Mouse (Mus musculus) splenic B cell, adult 2 months (primary cell): ENCODE results near the gene Prss23.

Experiments
- DNase-seq: peaks from one replicate; pipeline ENCODE4 v3.0.0-alpha.2; 2011; ENCODE audit warnings: low read depth, low spot score
- H3K27me3 ChIP-seq: 2 replicates; pipeline ENCODE4 v1.6.1; 2012; ENCODE audit warnings: mild to moderate bottlenecking, low read length, moderate library complexity, mixed read lengths; ENCODE audit not compliant: control insufficient read depth, poor library complexity, insufficient read depth, severe bottlenecking
- H3K36me3 ChIP-seq: 2 replicates; pipeline ENCODE4 v1.6.1; 2012; ENCODE audit warnings: mild to moderate bottlenecking, low read length, moderate library complexity, mixed read lengths; ENCODE audit not compliant: control insufficient read depth, poor library complexity, insufficient read depth, severe bottlenecking

Prss23 gene

DNA sequence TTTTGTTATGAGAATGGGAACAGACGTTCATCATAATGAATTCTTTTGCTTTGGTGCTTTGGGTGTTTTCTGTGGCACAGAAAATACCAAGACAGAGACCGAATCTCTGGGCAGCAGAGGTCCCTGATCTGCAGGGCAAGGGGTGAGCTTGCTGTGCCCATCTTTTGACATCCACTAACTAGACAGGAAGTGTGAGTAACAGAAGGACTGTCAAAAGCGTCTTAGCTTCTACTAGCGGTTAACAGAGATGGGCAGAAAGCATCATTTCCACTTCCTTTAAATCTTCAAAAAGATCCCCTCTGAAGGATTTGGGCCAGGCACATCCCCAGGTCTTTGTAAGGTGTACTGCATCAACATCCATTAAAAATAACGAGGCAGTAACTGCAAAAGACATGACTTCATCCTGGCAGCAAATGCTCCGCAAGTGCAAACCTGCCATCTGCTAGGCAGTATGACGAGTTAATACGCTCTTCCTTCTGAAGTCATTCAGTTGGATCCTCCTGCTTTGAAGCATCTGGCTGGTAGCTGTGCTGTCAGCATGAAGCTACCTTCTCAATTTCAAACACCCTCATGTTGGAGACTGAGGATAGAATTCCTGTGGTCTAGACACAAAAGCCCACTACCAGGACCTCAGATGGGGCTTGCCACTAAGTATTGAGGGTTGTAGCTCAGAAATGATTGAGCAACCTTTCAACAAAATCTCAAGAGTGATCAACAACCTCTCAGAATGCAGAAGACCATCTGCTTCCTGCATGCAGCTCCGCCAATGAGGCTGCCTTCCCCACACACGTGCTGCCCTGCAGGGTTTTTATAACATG is 63.0 kb downstream of the Prss23 start:
- Histone ChIP-seq H3K27me3 (no peaks in the 10 kb centered on the region), H3K36me3 (no peaks in the 10 kb centered on the region)
- no peak for DNase-seq

DNA sequence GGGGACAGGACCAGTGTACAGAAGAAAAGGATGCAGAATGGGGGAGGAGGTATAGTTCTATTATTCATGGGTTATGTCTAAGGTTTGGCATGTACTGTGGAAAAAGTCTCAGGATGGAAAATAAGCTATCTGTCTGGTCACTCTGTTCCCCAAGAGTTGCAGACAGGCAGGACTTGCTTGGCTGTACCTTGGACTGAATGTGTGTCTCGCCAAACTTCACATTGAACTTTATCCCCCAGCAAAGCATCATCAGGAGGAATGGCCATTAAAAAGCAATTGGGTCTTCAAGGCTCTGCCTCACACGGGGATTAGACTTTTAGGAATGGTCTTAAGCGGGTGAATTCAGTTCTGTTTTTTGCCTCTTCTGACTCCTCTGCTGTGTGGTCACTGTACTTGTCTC is 63.7 kb downstream of the Prss23 start:
- no peak for DNase-seq
- Histone ChIP-seq H3K27me3 (no peaks in the 10 kb centered on the region), H3K36me3 (no peaks in the 10 kb centered on the region)

DNA sequence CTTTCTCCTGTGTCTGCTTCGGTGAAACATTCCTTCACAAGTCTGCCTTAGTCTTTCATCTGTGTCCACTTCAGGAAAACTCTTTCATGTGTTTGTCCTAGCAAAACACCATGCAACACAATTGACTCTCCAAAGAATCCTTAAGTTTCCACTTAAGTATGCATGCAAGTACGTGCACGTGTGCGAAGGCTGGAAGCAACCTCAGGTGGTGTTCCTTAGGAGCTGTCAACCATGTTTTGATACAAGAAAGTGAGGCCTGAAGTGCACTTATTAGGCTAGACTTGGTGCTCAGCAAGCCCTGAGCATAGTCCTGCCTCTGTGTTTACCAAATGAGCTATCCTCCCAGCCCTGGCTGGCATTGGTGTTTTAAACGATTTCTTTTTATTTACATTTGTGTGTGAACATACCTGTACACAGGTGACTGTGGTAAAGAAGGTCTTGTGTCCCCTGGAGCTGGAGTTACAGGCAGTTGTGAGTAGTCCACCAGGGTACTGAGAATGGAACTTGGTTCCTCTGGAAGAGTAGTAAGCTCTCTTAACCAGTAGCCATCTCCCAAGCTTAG is 64.3 kb downstream of the Prss23 start:
- no peak for DNase-seq
- no peaks in the 10 kb centered on the region for H3K27me3 ChIP-seq
- no peaks in the 10 kb centered on the region for H3K36me3 ChIP-seq

DNA sequence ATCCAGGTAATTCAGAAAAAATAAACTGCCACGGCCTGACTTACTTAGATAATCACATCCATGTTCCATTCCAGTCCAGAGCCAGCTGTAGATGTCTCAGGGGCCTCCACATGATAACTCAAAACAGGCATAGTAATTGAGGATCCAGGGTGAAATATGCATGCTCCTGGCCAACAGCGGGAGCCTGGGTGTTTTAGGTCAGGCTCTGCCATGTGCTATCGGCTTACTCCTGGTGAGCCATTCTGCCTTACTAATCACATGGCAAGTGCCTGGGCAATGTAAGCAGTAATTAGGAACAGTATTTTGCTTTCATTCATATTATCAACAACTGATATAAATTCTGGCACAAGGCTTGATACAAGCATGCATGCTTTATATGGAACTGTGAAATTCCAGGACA is 65.6 kb downstream of the Prss23 start:
- no peaks in the 10 kb centered on the region for H3K36me3 ChIP-seq
- no peak for DNase-seq
- no peaks in the 10 kb centered on the region for H3K27me3 ChIP-seq

DNA sequence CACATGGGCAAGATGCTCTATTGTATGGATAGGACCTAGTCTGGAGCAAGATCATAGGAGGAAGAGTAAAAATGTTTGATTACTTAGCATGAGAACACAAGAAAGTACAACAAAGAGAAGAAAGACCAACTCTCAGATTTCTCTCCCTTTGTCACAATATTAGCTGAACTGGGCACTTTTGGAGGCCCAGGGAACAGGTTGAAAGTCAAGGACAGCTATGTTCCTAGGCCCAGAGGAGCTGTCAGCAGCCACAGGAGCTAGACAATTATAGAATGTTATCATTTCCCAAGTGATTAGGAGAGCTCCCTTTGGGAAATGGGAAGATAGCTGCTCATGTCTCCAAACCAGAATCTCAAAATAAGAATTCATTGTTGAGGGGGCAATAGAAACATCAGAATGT is 66.1 kb downstream of the Prss23 start:
- Histone ChIP-seq H3K27me3 (no peaks in the 10 kb centered on the region), H3K36me3 (no peaks in the 10 kb centered on the region)
- no peak for DNase-seq

DNA sequence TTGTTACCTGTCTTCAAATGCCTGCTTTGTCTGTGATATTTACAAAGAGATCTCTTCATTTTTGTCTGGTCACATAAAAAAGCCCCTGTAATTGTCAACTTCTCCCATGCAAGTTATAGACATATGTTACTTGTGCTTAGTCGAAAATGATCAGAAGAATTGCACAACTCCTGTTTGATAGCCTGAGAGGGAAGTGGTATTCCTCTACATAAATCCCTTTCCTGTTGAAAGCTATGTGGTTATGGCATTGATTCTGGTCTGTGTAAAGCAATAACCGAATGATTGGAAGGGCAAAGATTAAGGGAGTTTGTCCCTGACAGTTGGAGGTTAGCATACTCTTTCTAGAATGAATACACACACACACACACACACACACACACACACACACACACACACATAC is 67.3 kb downstream of the Prss23 start:
- DNase-seq: no peak
- H3K36me3 ChIP-seq: no peaks in the 10 kb centered on the region
- H3K27me3 ChIP-seq: no peaks in the 10 kb centered on the region
